Mouse (Mus musculus): ENCODE data around the gene Ssbp3.

Ssbp3 gene

DNA sequence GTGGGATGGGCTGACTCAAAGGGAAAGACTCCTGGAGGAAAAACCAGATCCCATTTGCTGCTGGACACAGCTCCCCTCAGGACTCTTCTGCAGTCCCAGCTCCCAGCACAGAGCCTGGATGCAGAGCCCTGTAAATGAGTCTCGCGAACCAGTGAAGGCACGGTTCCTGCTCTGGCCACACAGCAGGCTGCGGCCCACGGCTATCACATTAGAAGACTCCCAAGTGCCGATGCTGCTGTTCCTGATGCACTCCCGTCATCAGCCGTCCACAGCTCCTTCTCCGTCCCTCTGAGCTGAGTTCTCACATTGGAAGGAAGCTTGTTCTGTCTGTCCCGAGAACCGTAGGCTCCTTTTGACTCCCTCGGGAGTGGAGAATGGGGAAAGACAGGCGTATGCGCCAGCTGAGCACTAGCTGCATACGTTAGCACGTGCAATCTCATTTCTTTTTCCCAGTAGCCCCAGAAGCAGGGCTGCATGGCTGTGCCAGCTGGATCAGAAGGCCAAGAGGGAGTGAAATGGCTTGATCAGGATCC is 186.4 kb downstream of the Ssbp3 start, which contains the start of gene Cdcp2:
Gene Cdcp2 (plus strand): TSS at position 51 of the 533 bp plus-strand sequence.
- no peak for DNase-seq (ENCODE audit: low read depth)

DNA sequence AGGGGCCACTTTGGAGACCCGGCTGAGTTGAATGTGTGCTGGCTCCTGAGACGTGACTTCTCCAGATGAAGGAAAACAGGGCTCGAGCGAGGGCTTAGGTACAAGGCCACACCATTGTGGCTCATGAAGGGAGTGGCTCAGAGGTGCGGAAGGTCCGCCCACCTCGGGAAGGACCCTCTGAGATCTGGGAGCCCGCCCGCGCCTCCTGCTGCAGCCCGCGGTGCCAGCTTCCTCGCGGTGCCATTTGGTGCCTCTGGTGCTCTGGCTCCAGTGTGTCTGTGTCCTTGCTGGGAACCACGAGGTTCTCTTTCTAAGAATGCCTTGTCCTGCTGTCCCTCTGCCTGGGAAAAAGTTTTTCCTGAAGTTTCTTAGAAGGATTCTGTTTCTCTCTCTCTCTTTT is 187.4 kb downstream of the Ssbp3 start:
- no peak for DNase-seq (ENCODE audit: low read depth)

DNA sequence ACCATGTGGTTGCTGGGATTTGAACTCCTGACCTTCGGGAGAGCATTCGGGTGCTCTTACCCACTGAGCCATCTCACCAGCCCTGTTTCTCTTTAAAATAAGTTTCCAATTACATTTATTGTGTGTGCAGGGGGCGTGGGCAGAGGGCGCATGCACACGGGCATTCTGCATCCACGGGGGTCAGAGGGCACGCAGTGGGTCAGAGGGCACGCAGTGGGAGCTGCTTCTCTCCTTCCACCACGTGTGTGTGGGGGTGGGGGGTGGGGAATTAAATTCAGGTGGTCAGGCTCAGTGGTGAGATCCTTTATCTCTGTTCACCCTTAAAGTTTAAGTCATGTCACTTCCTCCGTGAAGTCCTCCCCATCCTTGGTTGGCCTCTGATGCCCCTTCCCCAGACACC is 187.9 kb downstream of the Ssbp3 start:
- no peak for DNase-seq (ENCODE audit: low read depth)

DNA sequence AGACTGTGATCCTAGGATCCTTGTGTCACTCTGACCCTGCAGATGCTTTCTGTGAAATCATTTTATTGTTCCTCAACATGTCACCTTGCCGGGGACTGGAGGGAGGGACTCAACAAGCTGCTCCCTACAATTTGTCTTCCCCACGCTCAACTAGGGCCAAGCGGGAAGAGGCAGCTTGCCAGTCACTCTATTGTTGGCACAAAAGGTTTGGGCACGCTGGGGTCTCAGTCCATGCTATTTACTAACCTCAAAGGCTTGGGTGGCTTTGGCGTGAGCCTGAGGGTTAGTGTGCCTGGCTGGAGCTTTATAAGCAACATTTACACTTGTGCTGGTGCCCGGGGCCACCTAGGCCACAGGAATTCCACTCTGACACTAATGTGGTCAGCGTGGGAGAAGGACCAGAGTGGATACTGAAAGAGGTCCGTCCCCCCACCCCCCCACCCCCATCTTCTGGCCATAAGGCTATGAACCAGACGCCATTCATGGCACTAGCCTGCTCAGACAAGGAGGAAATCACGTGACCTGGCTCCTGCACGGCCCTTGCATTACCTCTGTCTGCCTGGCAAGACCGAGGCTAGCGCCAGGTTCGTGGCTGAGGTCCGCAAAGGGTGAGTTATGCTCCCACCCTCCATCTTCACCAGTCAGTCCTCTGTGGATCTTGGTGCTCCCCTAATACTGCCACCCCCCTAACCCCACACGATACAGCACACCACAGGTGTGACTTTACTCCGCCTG is 188.5 kb downstream of the Ssbp3 start:
- no peak for DNase-seq (ENCODE audit: low read depth)

All from induced T-regulatory cell, adult 2 months (primary cell).